Mouse (Mus musculus) CH12.LX (cell line): Measurements from ENCODE around the gene 4930519G04Rik. TPM values are rescaled to one million over a fixed set of nuclear protein-coding genes. Genes with fewer than 3 reads are reported as not detected.
"Not testable (repeated sequence)": the region's sequence is repeated elsewhere in the genome, so short reads cannot be mapped to it uniquely, and the experiment has no call there.

ENCODE experiments used
- DNase-seq: peaks from one replicate; pipeline ENCODE4 v3.0.0-alpha.2; 2013; ENCODE audit errors: extremely low read depth
- H3K27ac ChIP-seq: 2 replicates; pipeline ENCODE4 v1.5.1; 2012; ENCODE audit warnings: low read depth, mild to moderate bottlenecking, control low read depth, moderate library complexity; ENCODE audit not compliant: insufficient read depth
- H3K27me3 ChIP-seq: replicated peaks from 2 replicates; pipeline ENCODE3; 2012; ENCODE audit warnings: inconsistent platforms
- H3K36me3 ChIP-seq, 2 experiments: replicated peaks in 1 of 2; 2 replicates each; pipeline versions ENCODE3 to v1.6.1; 2012; ENCODE audit warnings: inconsistent platforms in 1 of 2, low read length in 1 of 2, mild to moderate bottlenecking in 1 of 2, mixed read lengths in 1 of 2, moderate library complexity in 1 of 2; ENCODE audit not compliant: control insufficient read depth in 1 of 2, insufficient read depth in 1 of 2
- H3K4me1 ChIP-seq, 2 experiments: 2 replicates each; pipeline ENCODE4 v1.6.1; 2012; ENCODE audit warnings: inconsistent platforms in 1 of 2, moderate library complexity in 1 of 2; ENCODE audit not compliant: insufficient read depth in 2 of 2, control insufficient read depth in 1 of 2
- H3K4me2 ChIP-seq: 2 replicates; pipeline ENCODE4 v1.6.1; 2012; ENCODE audit warnings: low read depth, mild to moderate bottlenecking, control low read depth; ENCODE audit not compliant: poor library complexity, insufficient read depth, severe bottlenecking
- H3K4me3 ChIP-seq, 3 experiments: fragments of 150-350 bp in 1 of 3; sonication (generic) in 1 of 3; replicated peaks in 1 of 3; 2 replicates each; pipeline versions ENCODE3 to v1.5.1; 2011 to 2012; ENCODE audit warnings: low read depth in 2 of 3, low read length in 2 of 3, mild to moderate bottlenecking in 2 of 3, moderate library complexity in 2 of 3, control low read depth in 1 of 3, improper control_type of control experiment in 1 of 3, inconsistent platforms in 1 of 3, mixed read lengths in 1 of 3; ENCODE audit not compliant: poor library complexity in 1 of 3
- H3K79me2 ChIP-seq: replicated peaks from 2 replicates; pipeline ENCODE4 v1.6.1; 2012; ENCODE audit warnings: mild to moderate bottlenecking, moderate library complexity; ENCODE audit not compliant: control insufficient read depth, poor library complexity, insufficient read depth, severe bottlenecking; ENCODE audit errors: extremely low read depth
- H3K9ac ChIP-seq: 2 replicates; pipeline ENCODE4 v1.6.1; 2012; ENCODE audit warnings: low read depth, mild to moderate bottlenecking, control low read depth, moderate library complexity; ENCODE audit not compliant: insufficient read depth
- H3K9me3 ChIP-seq: replicated peaks from 2 replicates; pipeline ENCODE3; 2012; ENCODE audit warnings: low read length, inconsistent platforms, mixed read lengths
- CTCF ChIP-seq, 2 experiments: IDR thresholded peaks in 1 of 2; conservative IDR thresholded peaks in 1 of 2; 2 replicates each; pipeline ENCODE4 v1.5.1; 2011 to 2012; ENCODE audit warnings: low read depth in 2 of 2, low read length in 2 of 2, improper control_type of control experiment in 1 of 2, inconsistent platforms in 1 of 2, mild to moderate bottlenecking in 1 of 2, moderate library complexity in 1 of 2
- E2F4 ChIP-seq: IDR thresholded peaks from 2 replicates; pipeline ENCODE4 v1.6.1; 2011; ENCODE audit warnings: low read depth, low read length, improper control_type of control experiment; ENCODE audit not compliant: insufficient replicate concordance
- ELF1 ChIP-seq: IDR thresholded peaks from 2 replicates; pipeline ENCODE4 v1.6.1; 2014; ENCODE audit warnings: low read depth, mild to moderate bottlenecking, inconsistent platforms, low read length, improper control_type of control experiment
- HCFC1 ChIP-seq: IDR thresholded peaks from 2 replicates; pipeline ENCODE4 v1.6.1; 2012; ENCODE audit warnings: low read depth, mild to moderate bottlenecking, inconsistent platforms, low read length, improper control_type of control experiment
- JUND ChIP-seq: conservative IDR thresholded peaks from 2 replicates; pipeline ENCODE4 v1.6.1; 2011; ENCODE audit warnings: low read depth, low read length, improper control_type of control experiment
- NRF1 ChIP-seq: IDR thresholded peaks from 2 replicates; pipeline ENCODE4 v1.6.1; 2014; ENCODE audit warnings: low read depth, mild to moderate bottlenecking, inconsistent platforms, low read length, improper control_type of control experiment, moderate library complexity
- POLR2A ChIP-seq: IDR thresholded peaks from 2 replicates; pipeline ENCODE4 v1.6.1; 2011; ENCODE audit warnings: low read depth, mild to moderate bottlenecking, improper control_type of control experiment, low read length
- RAD21 ChIP-seq: IDR thresholded peaks from 2 replicates; pipeline ENCODE4 v1.6.1; 2011; ENCODE audit warnings: low read depth, mild to moderate bottlenecking, low read length, improper control_type of control experiment, moderate library complexity
- SMC3 ChIP-seq: IDR thresholded peaks from 2 replicates; pipeline ENCODE4 v1.6.1; 2011; ENCODE audit warnings: low read depth, low read length, improper control_type of control experiment
- USF1 ChIP-seq: IDR thresholded peaks from 2 replicates; pipeline ENCODE4 v1.6.1; 2014; ENCODE audit warnings: low read depth, mild to moderate bottlenecking, inconsistent platforms, low read length, improper control_type of control experiment
- USF2 ChIP-seq: conservative IDR thresholded peaks from 2 replicates; pipeline ENCODE4 v1.6.1; 2011; ENCODE audit warnings: low read depth, low read length, improper control_type of control experiment
- ZC3H11A ChIP-seq: IDR thresholded peaks from 2 replicates; pipeline ENCODE4 v1.6.1; 2012; ENCODE audit warnings: low read depth, mild to moderate bottlenecking, inconsistent platforms, low read length, improper control_type of control experiment
- ZNF384 ChIP-seq: IDR thresholded peaks from 2 replicates; pipeline ENCODE4 v1.6.1; 2012; ENCODE audit warnings: low read depth, low read length, improper control_type of control experiment, inconsistent platforms
- dilution Hi-C: fragments of 300-500 bp; cut with MboI; formaldehyde crosslinking; loops from 2 replicates; pipeline ENCODE4 v1.14.3; 2020; ENCODE audit warnings: low sequenced_read_pairs; ENCODE audit not compliant: extremely low pct_unique_long_range_greater_than_20kb, extremely low pct_ligation_motif_present
- in situ Hi-C: fragments of 300-500 bp; cut with MboI; formaldehyde crosslinking; loops from 3 replicates; pipeline ENCODE4 v1.14.3; 2019; ENCODE audit warnings: low sequenced_read_pairs, low pct_ligation_motif_present, low pct_unique_long_range_greater_than_20kb, mixed read lengths
- polyA plus RNA-seq: library from polyadenylated mRNA; unstranded; fragments of >175 nt; gene quantifications from 2 replicates; pipeline ENCODE4 v1.2.1, GENCODE M21; 2012; ENCODE audit warnings: low read depth; ENCODE audit not compliant: insufficient read length
- total RNA-seq, 2 experiments: library from RNA; depleted of rRNA; stranded (reverse); fragments of 300-350 nt in 1 of 2; fragments of >200 nt in 1 of 2; gene quantifications; 2 replicates each; pipeline ENCODE4 v1.2.3; 2012 to 2014

Gene 4930519G04Rik
- total and polyA plus RNA-seq, 3 experiments, result not detected

DNA sequence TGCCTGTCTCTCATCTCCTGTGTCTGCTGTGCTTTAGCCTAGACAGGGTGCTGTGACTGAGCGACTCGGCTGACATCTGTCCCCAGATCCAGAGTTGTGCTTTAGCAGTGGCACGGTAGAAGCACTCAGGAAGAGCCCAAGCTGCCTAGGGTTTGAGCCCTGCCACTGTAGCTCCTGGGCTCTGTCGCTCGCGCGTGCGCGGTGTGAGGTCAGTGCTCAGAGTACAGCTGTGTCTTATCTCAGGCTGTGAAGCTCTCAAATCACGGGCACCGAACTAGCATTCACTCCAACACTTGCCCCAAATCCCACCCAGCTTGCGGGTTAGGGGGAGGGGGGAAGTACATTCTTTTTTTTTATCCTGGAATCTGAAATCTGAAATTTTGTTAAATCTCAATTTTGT is 16.6 kb upstream of the 4930519G04Rik start:
- DNase-seq, result no peak
- Histone ChIP-seq H3K9me3 (no peaks in the 10 kb centered on the region), H3K4me2 (no peak overlapping the region), H3K4me1 (no peaks in the 10 kb centered on the region), H3K4me3 (no peak overlapping the region), H3K27ac (no peak overlapping the region), H3K27me3 (peaks cover 7% of the 10 kb centered on the region), H3K36me3 (no peaks in the 10 kb centered on the region)
- in situ Hi-C loops, result no loop called here
- TF ChIP-seq NRF1, result no peak
- TF ChIP-seq ELF1, result no peak
- TF ChIP-seq, all 38 proteins: peak for 0
- Histone ChIP-seq H3K79me2 (no peaks in the 10 kb centered on the region), H3K9ac (no peak overlapping the region)
- dilution Hi-C loops, result no loop called here

DNA sequence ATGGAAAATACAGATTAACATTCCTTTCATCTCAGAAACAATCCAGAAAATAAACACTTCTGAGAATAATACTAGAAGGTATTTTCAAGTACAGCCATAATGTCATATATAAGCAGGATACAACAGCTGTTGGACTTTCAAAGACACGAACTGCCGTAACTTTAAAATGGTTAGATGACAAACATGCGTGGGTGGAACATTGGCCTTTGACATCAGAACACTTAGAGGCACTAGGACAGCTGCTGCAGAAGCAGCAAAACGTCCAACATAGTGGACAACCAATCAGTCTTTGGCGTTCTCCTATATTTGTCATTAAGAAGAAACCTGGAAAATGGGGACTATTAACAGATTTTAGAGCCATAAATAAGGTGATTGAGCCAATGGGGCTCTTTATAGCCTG is 13.0 kb upstream of the 4930519G04Rik start:
- H3K9ac ChIP-seq, dilution Hi-C loops, in situ Hi-C loops, H3K4me2 ChIP-seq, H3K9me3 ChIP-seq, H3K4me1 ChIP-seq, DNase-seq, H3K4me3 ChIP-seq, H3K36me3 ChIP-seq, H3K27ac ChIP-seq, H3K27me3 ChIP-seq, H3K79me2 ChIP-seq: not testable (repeated sequence)

DNA sequence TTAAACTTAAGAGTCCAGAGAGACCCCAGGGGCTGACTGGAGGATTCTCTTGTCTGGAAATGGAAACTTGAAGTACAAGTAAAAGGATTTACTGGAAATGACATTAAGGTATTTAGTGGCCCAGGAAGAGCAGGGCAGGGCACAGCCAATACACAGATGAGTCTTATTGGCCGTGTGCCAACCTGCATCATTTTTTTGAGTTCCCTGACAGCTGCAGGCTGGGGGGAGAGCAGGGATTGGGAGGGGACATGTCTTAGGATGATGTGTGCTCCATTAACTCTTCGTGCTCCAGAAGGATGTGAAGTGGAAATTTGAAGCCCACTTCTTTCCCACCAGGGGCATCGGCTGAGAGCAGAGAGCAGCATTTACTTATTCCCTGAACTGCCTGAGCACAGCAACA is 11.3 kb upstream of the 4930519G04Rik start:
- H3K9me3 ChIP-seq, H3K27ac ChIP-seq, H3K4me3 ChIP-seq, dilution Hi-C loops, H3K9ac ChIP-seq, DNase-seq, H3K4me1 ChIP-seq, H3K4me2 ChIP-seq, in situ Hi-C loops, H3K36me3 ChIP-seq, H3K27me3 ChIP-seq, H3K79me2 ChIP-seq: not testable (repeated sequence)

DNA sequence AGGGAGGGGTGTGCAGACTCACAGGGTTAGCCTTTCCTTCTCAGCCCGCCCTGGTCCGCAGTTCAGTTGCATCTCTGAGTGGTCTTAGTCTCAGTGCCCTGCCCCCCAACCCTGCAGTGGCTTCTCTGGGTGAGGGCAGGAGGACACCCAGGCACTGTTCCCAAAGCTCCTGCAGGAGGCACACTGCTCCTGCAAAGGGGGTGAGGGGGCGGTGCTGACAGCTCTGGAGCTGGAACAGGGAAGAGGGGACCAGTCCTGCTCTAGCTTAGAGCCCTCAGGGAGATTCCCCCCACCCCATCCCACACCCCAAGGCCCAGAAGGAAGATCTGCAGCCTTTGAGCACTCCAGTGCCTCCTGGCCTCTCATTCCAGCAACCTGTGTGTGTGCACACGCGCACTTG is 10.8 kb upstream of the 4930519G04Rik start:
- no peak for TF ChIP-seq NRF1
- no peak for TF ChIP-seq RAD21
- TF ChIP-seq CTCF (conservative IDR thresholded peaks at IDR 0.05 in 1 of 2, IDR thresholded peaks at IDR 0.05 in 1 of 2; ENCODE audit: low read depth in 2 of 2, low read length in 2 of 2), result no peak
- TF ChIP-seq USF2, result no peak
- TF ChIP-seq USF1, result no peak
- no peak for TF ChIP-seq JUND
- no peak for TF ChIP-seq SMC3
- no peak for TF ChIP-seq ZNF384
- TF ChIP-seq HCFC1, result no peak
- TF ChIP-seq POLR2A, result no peak
- TF ChIP-seq ZC3H11A, result no peak
- TF ChIP-seq E2F4, result no peak
- TF ChIP-seq ELF1, result no peak
- dilution Hi-C loops, result no loop called here
- no peak overlapping the region for H3K4me2 ChIP-seq
- DNase-seq, result no peak
- no peaks in the 10 kb centered on the region for H3K9me3 ChIP-seq
- no peak overlapping the region for H3K9ac ChIP-seq
- H3K27me3 ChIP-seq, result peaks cover 4% of the 10 kb centered on the region
- no peak overlapping the region for H3K4me3 ChIP-seq
- no peaks in the 10 kb centered on the region for H3K79me2 ChIP-seq
- no peaks in the 10 kb centered on the region for H3K36me3 ChIP-seq
- H3K4me1 ChIP-seq, result no peaks in the 10 kb centered on the region
- no peak overlapping the region for H3K27ac ChIP-seq
- in situ Hi-C loops, result no loop called here

DNA sequence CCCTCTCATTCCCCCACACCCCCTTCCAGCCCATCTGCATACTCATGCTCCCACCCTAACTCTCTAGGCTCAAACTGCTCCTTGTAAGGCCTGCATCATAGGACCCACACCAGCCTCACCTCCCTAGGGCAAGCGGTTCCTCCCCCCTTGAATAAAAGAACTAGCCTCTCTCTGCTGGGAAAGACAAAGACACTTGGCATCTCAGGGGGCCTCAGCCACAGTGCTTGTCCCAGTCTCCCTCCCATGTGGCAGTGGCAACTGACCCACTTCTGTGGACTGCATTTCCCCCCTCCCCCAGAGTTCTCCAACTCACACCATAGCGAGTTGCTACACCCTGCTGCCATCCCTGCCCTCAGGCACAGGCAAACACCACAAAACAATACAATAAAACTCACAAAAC is 9.1 kb upstream of the 4930519G04Rik start:
- H3K4me2 ChIP-seq, H3K9ac ChIP-seq, H3K27ac ChIP-seq, H3K9me3 ChIP-seq, H3K4me1 ChIP-seq, H3K36me3 ChIP-seq, DNase-seq, in situ Hi-C loops, H3K79me2 ChIP-seq, H3K27me3 ChIP-seq, H3K4me3 ChIP-seq, dilution Hi-C loops: not testable (repeated sequence)
